Comparison of ENCODE assay signal across 28 mouse cellular contexts in the genomic region with DNA sequence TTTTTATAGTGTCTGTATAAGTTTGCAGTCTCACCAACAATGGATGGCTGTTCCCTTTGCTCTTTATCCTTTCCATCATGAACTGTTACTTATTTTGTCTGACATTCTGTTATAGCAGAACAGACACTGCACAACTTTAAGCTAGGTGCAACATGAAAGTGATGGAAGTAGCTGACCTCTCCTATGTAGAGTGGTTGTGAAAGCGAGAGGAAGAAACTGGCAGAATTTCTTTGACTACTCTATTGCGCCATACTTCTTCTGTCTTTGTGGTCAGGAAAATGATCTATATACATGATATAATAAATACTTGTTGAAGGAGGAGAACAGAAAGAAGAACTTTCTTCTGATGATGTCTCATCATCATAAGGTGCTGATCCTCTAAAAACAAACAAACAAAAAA. TPM values are rescaled to one million over a fixed set of nuclear protein-coding genes. Genes with fewer than 3 reads are reported as not detected.
DNase-seq lines count a peak whose midpoint lies in the region; ATAC-seq lines count a peak whose summit lies in the region.
"Had no signal": no experiment of that assay in that cellular context is flagged by ENCODE, and none has a peak within 500 bp of the region (broad histone marks: within the 10 kb centered on the region; RNA-seq: fewer than 3 reads in every experiment).

No protein-coding gene starts in this region.

- no peaks in the 10 kb centered on the region for H3K36me3 ChIP-seq in midbrain, embryonic 13.5 days
- H3K36me3 ChIP-seq: G1E had no signal

- peak; percentile 1 for DNase-seq in 416B (ENCODE audit: low read depth)
- no peak for DNase-seq in adrenal gland, adult 18-20 months (ENCODE audit: low spot score in 2 of 2)
- no peak for DNase-seq in heart, postnatal 25 days (ENCODE audit: low spot score)
- DNase-seq: adrenal gland, adult 2 months; adrenal gland, adult 8-10 months; adrenal gland, postnatal 10 days; adrenal gland, postnatal 14 days; adrenal gland, postnatal 25 days; adrenal gland, postnatal 36 days; B cell, adult 2 months; cerebellum, adult 11 months; cerebellum, adult 11-12 months; cerebellum, adult 18-20 months; cerebellum, adult 2 months; cerebellum, adult 8-10 months had no signal

- no peak overlapping the region for H3K4me2 ChIP-seq in midbrain, embryonic 13.5 days (replicated peaks)

- H3K4me1 ChIP-seq in midbrain, embryonic 13.5 days (replicated peaks): no peaks in the 10 kb centered on the region

- H3K9me3 ChIP-seq in midbrain, embryonic 13.5 days: no peaks in the 10 kb centered on the region
- H3K9me3 ChIP-seq: G1E had no signal

- no peak overlapping the region for H3K27ac ChIP-seq in midbrain, embryonic 13.5 days

- H3K9ac ChIP-seq in midbrain, embryonic 13.5 days (replicated peaks): no peak overlapping the region

- no peak overlapping the region for H3K4me3 ChIP-seq in midbrain, embryonic 13.5 days (replicated peaks)

- ATAC-seq in granulocyte monocyte progenitor cell, adult 5-6 weeks (replicated peaks; ENCODE audit: poor library complexity, severe bottlenecking): peak; percentile 56; the same call in 1 of the 2 replicates
- peak; percentile 50; the same call in 1 of the 2 replicates for ATAC-seq in megakaryocyte progenitor cell, adult 5-6 weeks (replicated peaks; ENCODE audit: poor library complexity)
- ATAC-seq in midbrain, embryonic 13.5 days: no peak
- ATAC-seq: activated CD4-positive, CD25-positive, alpha-beta regulatory T cell, adult 4 months; CD4-positive, CD25-positive, alpha-beta regulatory T cell, adult 4 months; Patski had no signal

- WGBS in midbrain, embryonic 13.5 days: 98% methylated on average over 2 of the region's 2 CpGs

- no peaks in the 10 kb centered on the region for H3K27me3 ChIP-seq in midbrain, embryonic 13.5 days
- H3K27me3 ChIP-seq: CH12.LX, Patski had no signal

- intact Hi-C loops in heart, postnatal 25 days (cut with DNase I): no loop called here

RNA-seq across cellular contexts. Expression of a gene that starts 40.5 kb away (rescaled TPM):
- not detected in 2 replicates for total RNA-seq in granulocyte monocyte progenitor cell, adult 5-6 weeks (2014; fragmentation: Nextera tagmentation)
- total RNA-seq in granulocyte monocyte progenitor cell, adult 5-6 weeks (2017): not detected in 2 replicates
- total RNA-seq in megakaryocyte progenitor cell, adult 5-6 weeks (2015): not detected in 2 replicates
- total RNA-seq in megakaryocyte progenitor cell, adult 5-6 weeks (2017): not detected in 2 replicates
- not detected for total RNA-seq in adrenal gland, adult 18-20 months (2021)
- not detected in 2 replicates for polyA plus RNA-seq in midbrain, embryonic 13.5 days (2015; fragmentation: Nextera tagmentation; extraction: Ambion mirVana)
- total RNA-seq in heart, postnatal 25 days (2021): not detected
- total RNA-seq: adrenal gland, adult 2 months; adrenal gland, adult 8-10 months; adrenal gland, postnatal 10 days; adrenal gland, postnatal 14 days; adrenal gland, postnatal 25 days; adrenal gland, postnatal 36 days; adrenal gland, postnatal 4 days; CH12.LX; ES-E14; G1E; MEL had no signal
- polyA plus RNA-seq: activated CD4-positive, CD25-positive, alpha-beta regulatory T cell, adult 4 months; adrenal gland, adult 2 months; brain, embryonic 14.5 days; C2C12; CD4-positive, CD25-positive, alpha-beta regulatory T cell, adult 4 months; cerebellum, adult 2 months; G1E; Patski had no signal
